Mouse (Mus musculus): Measurements from ENCODE around the gene Sox13.
A peak's percentile ranks its signal among the peaks of the same experiment; 100 is the strongest.
"Not testable (repeated sequence)": the region's sequence is repeated elsewhere in the genome, so short reads cannot be mapped to it uniquely, and the experiment has no call there.

Gene Sox13

GRCm38 (mm10) chr1:133366951-133367605, 57.1 kb downstream of the Sox13 start:
- DNase-seq = no peak

- DNase-seq = no peak
Measured at GRCm38 (mm10) chr1:133364890-133365289, 59.3 kb downstream of the Sox13 start.

GRCm38 (mm10) chr1:133364022-133364630, 60.1 kb downstream of the Sox13 start:
- no peak for DNase-seq

- DNase-seq = peak; percentile 66 to 77
Measured at GRCm38 (mm10) chr1:133363276-133364021, 60.7 kb downstream of the Sox13 start, which contains the start of gene Etnk2. Gene Etnk2, plus strand, starts transcription at chr1:133363572.

GRCm38 (mm10) chr1:133362103-133362502, 62.1 kb downstream of the Sox13 start:
- DNase-seq = no peak

- no peak for DNase-seq
Measured at GRCm38 (mm10) chr1:133361006-133361405, 63.2 kb downstream of the Sox13 start.

- DNase-seq = no peak
Measured at GRCm38 (mm10) chr1:133356330-133356729, 67.8 kb downstream of the Sox13 start.

- no peak for DNase-seq
Measured at GRCm38 (mm10) chr1:133355912-133356311, 68.3 kb downstream of the Sox13 start.

GRCm38 (mm10) chr1:133355469-133355868, 68.7 kb downstream of the Sox13 start:
- DNase-seq = no peak

GRCm38 (mm10) chr1:133353371-133353809, 70.8 kb downstream of the Sox13 start:
- DNase-seq = peak; percentile 86 to 91

- DNase-seq = no peak
Measured at GRCm38 (mm10) chr1:133351762-133352161, 72.4 kb downstream of the Sox13 start.

GRCm38 (mm10) chr1:133350210-133350609, 74.0 kb downstream of the Sox13 start, which contains the start of gene Ren1:
Gene Ren1, plus strand, starts transcription at chr1:133350510.
- DNase-seq = no peak

GRCm38 (mm10) chr1:133347693-133348520, 76.3 kb downstream of the Sox13 start:
- DNase-seq = no peak

GRCm38 (mm10) chr1:133347226-133347625, 77.0 kb downstream of the Sox13 start:
- DNase-seq = no peak

GRCm38 (mm10) chr1:133346531-133346930, 77.6 kb downstream of the Sox13 start:
- no peak for DNase-seq

GRCm38 (mm10) chr1:133344357-133344756, 79.8 kb downstream of the Sox13 start:
- no peak for DNase-seq

- not testable (repeated sequence) for DNase-seq
Measured at GRCm38 (mm10) chr1:133340403-133340802, 83.8 kb downstream of the Sox13 start.

GRCm38 (mm10) chr1:133333937-133334336, 90.2 kb downstream of the Sox13 start:
- DNase-seq = no peak

- DNase-seq = no peak
Measured at GRCm38 (mm10) chr1:133332656-133333430, 91.3 kb downstream of the Sox13 start.
